Mouse (Mus musculus) lung, postnatal 10 days (tissue): ENCODE results near the gene Nipsnap2.
"Not testable (repeated sequence)": the region's sequence is repeated elsewhere in the genome, so short reads cannot be mapped to it uniquely, and the experiment has no call there.

Experiments used
- DNase-seq: peaks from one replicate; pipeline ENCODE4 v3.0.0; 2021

Nipsnap2 gene

GRCm38 (mm10) chr5:129724834-129725773 lies at the start of gene Nipsnap2:
Gene Nipsnap2, plus strand, starts transcription at chr5:129725063.
- DNase-seq: peak; percentile 91

- not testable (repeated sequence) for DNase-seq
Measured at GRCm38 (mm10) chr5:129685141-129685540, 39.7 kb upstream of the Nipsnap2 start.

GRCm38 (mm10) chr5:129687621-129688020 lies 37.2 kb upstream of the Nipsnap2 start:
- DNase-seq: no peak

- DNase-seq: no peak
Measured at GRCm38 (mm10) chr5:129690528-129690927, 34.3 kb upstream of the Nipsnap2 start.

- DNase-seq: no peak
Measured at GRCm38 (mm10) chr5:129700506-129700905, 24.4 kb upstream of the Nipsnap2 start.

- DNase-seq: no peak
Measured at GRCm38 (mm10) chr5:129701706-129702105, 23.2 kb upstream of the Nipsnap2 start.

- DNase-seq: no peak
Measured at GRCm38 (mm10) chr5:129703368-129703767, 21.5 kb upstream of the Nipsnap2 start.

- no peak for DNase-seq
Measured at GRCm38 (mm10) chr5:129708412-129708811, 16.5 kb upstream of the Nipsnap2 start, which contains the start of gene Sept14. Gene Sept14, minus strand, starts transcription at chr5:129708512.

GRCm38 (mm10) chr5:129715326-129715861 lies 9.5 kb upstream of the Nipsnap2 start, which contains the start of gene Mrps17:
Gene Mrps17, plus strand, starts transcription at chr5:129715497.
- peak; percentile 96 for DNase-seq

- DNase-seq: no peak
Measured at GRCm38 (mm10) chr5:129717016-129717415, 7.8 kb upstream of the Nipsnap2 start.

- no peak for DNase-seq
Measured at GRCm38 (mm10) chr5:129720176-129720575, 4.7 kb upstream of the Nipsnap2 start.

GRCm38 (mm10) chr5:129724268-129724667 lies 595 bp upstream of the Nipsnap2 start:
- no peak for DNase-seq

- no peak for DNase-seq
Measured at GRCm38 (mm10) chr5:129725774-129726392, 1.0 kb downstream of the Nipsnap2 start.

- DNase-seq: no peak
Measured at GRCm38 (mm10) chr5:129726784-129727183, 1.9 kb downstream of the Nipsnap2 start.

- DNase-seq: peak; percentile 17
Measured at GRCm38 (mm10) chr5:129729286-129729685, 4.4 kb downstream of the Nipsnap2 start.

- DNase-seq: peak; percentile 19
Measured at GRCm38 (mm10) chr5:129730344-129730743, 5.5 kb downstream of the Nipsnap2 start.

GRCm38 (mm10) chr5:129731021-129731420 lies 6.2 kb downstream of the Nipsnap2 start:
- DNase-seq: no peak

GRCm38 (mm10) chr5:129740976-129741375 lies 16.1 kb downstream of the Nipsnap2 start:
- peak; percentile 41 for DNase-seq

- no peak for DNase-seq
Measured at GRCm38 (mm10) chr5:129742903-129743488, 18.1 kb downstream of the Nipsnap2 start.

- DNase-seq: no peak
Measured at GRCm38 (mm10) chr5:129744050-129744449, 19.2 kb downstream of the Nipsnap2 start.

- no peak for DNase-seq
Measured at GRCm38 (mm10) chr5:129756886-129757285, 32.0 kb downstream of the Nipsnap2 start.

- DNase-seq: no peak
Measured at GRCm38 (mm10) chr5:129759929-129760480, 35.1 kb downstream of the Nipsnap2 start.
